Mouse (Mus musculus) lung, postnatal 14 days (tissue): ENCODE data around the gene Ndufaf8.

Experiments used
- DNase-seq: peaks from one replicate; pipeline ENCODE4 v3.0.0; 2021

Ndufaf8 gene

DNA sequence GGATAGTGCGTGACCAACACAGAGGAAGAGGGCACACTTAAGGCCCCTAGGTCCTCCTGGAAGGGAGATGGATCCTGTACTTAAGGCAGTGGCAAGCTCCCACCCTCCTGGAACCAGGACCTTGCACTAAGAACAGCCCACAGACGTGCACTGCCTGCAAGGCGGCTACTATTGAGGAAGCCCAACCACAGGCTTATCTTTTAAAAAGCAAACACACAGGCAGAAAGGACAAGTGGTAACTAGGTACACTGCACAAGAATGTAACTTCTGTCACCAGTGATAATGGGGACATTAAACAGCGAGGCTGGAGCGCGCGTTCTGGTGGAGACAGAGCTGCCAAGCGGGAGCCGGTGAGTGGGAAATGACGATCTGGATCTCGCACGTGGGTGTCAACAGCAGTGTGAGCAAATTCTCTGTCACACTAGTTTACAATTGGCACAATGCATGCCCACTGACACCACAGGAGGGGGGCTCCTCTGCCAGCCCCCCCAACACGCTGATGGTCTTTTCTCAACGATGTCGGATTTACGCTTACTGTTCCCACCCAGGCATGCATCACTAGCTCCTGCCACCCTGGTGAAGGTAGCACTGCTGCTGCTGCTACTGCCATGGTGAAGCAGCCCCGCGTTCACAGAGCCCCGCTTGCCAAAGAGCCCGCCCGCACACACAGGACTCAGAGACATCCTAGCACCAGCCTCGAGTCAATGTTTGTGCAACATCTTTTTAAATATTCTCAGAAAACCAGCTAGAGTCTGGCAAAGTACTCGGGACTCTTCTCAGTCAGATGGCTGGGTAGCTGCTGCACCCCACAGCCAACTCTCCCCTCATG lies 38.3 kb downstream of the Ndufaf8 start:
- DNase-seq = peak; percentile 21

DNA sequence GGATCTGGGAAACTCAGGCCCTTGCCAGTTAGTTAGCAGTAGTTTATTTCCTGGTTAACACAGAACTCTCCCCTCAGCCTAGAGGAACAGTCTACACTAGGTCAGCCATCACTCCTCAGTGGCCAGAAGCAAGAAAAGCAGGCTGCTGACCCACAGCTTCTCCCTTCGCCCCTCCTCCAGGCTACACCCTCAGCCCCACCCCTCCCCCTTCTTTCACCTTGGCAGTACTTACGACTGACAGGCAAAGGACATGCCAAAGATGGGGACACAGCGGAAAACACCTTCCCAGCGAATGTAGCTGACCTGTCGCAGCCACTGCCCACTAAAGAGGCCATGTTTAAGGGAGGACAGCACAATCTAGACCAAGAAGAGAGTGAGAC lies 38.9 kb downstream of the Ndufaf8 start:
- no peak for DNase-seq

DNA sequence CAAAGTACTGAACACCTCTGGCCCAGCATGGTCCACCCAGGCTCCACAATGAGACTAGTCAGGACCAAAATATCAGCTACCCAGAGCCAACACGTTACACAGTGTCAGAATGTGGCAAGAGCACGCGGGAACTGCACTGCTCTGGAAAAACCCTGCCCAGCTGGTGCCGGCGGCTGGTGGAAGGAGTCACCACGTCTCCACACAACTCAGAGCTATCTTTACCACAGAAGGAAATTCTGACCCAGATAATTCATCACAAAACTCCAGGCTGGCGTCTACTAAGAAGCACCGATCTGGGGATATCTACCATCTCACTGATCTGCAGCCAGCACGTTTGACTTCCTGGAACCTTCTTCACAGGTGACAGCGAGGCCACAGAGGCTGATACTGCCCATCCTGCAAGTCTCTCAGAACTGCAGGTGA lies 40.6 kb downstream of the Ndufaf8 start:
- no peak for DNase-seq

DNA sequence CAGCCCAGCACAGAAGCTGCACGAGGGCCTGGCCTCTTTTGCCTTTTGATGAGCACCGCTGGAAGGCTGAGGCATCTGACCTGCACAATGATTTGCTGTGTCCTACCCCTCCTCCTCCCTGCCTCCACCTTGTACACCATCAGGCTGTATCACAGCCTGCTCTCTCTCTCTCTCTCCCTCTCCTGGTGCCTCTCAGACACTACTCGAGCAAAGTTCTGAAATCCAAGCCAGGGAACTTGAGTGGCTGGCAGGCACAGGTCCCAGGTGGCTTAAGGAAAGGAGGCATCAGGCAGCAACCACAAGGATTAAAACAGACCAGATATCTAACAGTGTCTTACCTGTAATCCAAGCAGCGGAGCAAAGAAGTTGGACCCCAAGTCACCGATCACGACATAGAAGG lies 41.5 kb downstream of the Ndufaf8 start:
- peak; percentile 39 for DNase-seq

DNA sequence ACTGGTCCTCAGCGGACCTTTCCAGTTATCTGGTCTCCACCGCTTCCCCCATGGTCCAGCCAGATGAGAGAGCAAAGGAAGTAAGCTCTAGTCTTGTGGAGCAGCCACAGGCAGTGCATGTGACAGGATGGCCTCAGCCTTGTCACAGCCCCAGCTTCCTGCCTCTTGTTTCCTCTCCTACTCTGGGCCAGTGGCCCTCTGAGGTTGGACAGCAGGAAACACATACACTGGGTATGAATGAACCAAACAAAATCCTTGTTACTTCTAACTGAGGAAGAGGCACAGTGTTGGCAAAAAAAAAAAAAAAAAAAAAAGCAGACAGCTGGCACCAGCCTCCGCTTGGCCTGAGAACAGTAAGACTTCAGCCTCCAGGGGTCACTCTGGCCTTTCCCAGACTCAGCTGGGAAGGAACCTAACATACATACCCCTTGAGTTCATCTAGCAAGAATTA lies 43.9 kb downstream of the Ndufaf8 start:
- DNase-seq = peak; percentile 69

DNA sequence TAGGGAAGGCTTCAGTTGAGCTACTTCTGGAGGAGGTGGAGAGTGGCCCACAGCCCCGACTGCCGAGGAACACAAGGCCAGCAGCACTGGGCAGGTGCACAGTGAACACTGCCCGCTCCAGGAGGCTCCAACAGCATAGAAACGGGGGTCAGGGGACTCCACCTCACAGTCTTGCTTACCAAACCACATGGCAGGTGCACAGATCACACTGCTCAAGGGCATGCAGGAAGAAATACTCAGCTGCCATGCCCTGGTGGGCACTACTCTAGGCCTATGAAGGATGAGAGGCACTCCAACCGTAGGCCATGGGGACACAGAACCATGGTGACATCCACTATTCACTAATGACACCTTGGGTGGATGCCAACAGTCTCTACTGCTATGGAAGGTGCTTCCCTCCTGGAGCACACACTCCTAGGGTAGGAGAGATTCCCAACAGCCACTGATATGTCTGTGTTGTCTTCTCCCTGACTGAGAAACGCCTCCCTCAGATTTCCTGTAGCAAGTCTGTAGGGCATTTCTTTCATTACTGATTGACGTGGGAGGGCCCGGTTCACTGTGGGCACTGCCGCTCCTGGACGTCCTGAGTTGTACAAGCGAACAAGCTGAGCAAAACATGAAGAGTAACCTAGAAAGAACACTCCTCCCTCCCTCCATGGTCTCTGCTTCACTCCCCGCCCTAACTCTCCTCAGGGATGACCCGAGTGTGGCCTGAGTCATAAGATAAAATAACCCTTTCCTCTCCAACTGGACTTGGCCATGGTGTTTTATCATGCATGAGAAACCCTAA lies 45.2 kb downstream of the Ndufaf8 start:
- no peak for DNase-seq

DNA sequence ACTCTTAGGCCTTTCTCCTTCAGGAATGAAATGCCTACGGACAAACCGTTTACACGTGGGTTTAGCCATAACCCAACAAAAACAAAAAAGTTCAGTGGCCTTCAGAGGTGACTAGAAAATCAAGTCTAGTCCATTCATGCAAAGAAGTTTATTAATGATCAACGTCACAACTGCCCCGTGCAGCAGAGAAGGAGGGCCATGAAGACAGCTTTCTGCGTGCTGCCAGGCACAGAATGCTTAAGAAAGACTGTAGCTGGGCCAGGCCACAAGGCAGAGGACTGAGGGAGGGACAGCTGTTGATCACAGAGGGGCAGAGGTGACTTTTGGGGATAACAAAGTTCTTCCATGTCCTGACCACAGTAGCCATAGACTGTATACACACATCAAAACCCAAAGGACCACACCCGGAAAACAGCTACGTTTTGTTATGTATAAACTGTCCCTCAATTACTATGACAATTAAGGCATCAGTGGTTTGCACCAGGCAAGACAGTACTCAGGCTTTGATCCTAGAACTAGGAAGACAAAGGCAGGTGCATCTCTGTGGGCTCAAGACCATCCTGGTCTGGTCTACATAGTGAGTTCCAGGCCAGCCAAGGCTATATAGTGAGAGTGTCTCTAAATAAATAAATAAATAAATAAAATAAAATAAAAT lies 49.6 kb downstream of the Ndufaf8 start:
- DNase-seq = no peak

DNA sequence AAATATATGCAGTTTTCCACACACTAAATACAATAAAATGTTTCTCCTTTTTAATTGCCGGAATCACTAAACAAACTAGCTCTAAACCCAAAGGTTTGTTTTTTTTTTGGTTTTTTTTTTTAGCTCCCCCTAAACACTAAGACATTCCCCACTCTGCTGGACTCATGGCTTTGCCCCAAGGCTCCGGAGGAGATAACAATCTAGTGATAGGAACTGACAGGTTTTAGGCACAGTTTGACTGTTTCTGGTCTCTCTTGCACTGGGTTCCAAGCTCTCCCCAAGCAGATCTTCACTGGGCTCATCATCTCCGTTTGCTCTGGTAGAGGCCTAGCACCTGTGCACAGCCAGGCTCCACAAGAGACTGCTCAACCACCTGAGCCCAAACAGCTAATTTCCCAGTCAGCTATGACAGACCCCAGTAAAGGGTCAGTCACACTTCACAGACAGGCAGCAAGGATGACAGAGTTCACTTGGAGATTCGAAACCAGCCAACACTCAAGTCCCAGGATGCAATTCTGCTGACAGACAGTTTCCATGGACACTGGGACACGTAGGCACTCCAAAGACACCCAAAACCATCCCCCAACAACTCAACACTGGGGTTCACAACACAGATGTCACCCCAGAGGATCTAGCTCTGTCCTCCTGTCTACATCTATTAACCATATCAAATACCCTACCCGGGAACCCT lies 50.9 kb downstream of the Ndufaf8 start:
- no peak for DNase-seq
